Mouse (Mus musculus) midbrain, embryonic 10.5 days (tissue): Measurements from ENCODE around the gene Pcsk4. TPM values are rescaled to one million over a fixed set of nuclear protein-coding genes. Genes with fewer than 3 reads are reported as not detected.

Experiments
- DNase-seq: peaks from one replicate; pipeline ENCODE4 v3.0.0-alpha.2; 2017; ENCODE audit warnings: low spot score
- H3K27ac ChIP-seq: fragments of 300-500 bp; sonication (generic); replicated peaks from 2 replicates; pipeline ENCODE4 v1.5.1; 2016; ENCODE audit warnings: mild to moderate bottlenecking
- H3K27me3 ChIP-seq: fragments of 300-500 bp; sonication (generic); 2 replicates; pipeline ENCODE4 v1.6.1; 2016; ENCODE audit warnings: low read depth, mild to moderate bottlenecking; ENCODE audit not compliant: poor library complexity, severe bottlenecking
- H3K36me3 ChIP-seq: fragments of 300-500 bp; sonication (generic); 2 replicates; pipeline ENCODE4 v1.6.1; 2016; ENCODE audit warnings: mild to moderate bottlenecking, moderate library complexity
- H3K4me1 ChIP-seq: fragments of 300-500 bp; sonication (generic); 2 replicates; pipeline ENCODE4 v1.6.1; 2016
- H3K4me3 ChIP-seq: fragments of 300-500 bp; sonication (generic); 2 replicates; pipeline ENCODE4 v1.5.1; 2016; ENCODE audit warnings: mild to moderate bottlenecking, moderate library complexity
- H3K9me3 ChIP-seq: fragments of 300-500 bp; sonication (generic); replicated peaks from 2 replicates; pipeline ENCODE4 v1.6.1; 2016; ENCODE audit warnings: mild to moderate bottlenecking
- WGBS: fragments of 180-500 bp; shearing (Covaris S2); methylation state at CpG from one replicate; pipeline ENCODE4 v1.1.7; 2016; 5-methylcytosine and 5-hydroxymethylcytosine counted together
- polyA plus RNA-seq: library from polyadenylated mRNA; unstranded; fragments of >200 nt; fragmentation: Nextera tagmentation; extraction: Ambion mirVana; gene quantifications from 2 replicates; pipeline ENCODE4 v1.2.1, GENCODE M21; 2016

The Pcsk4 gene
- polyA plus RNA-seq, 1 experiment from 2014 or later: 4.2 TPM

DNA sequence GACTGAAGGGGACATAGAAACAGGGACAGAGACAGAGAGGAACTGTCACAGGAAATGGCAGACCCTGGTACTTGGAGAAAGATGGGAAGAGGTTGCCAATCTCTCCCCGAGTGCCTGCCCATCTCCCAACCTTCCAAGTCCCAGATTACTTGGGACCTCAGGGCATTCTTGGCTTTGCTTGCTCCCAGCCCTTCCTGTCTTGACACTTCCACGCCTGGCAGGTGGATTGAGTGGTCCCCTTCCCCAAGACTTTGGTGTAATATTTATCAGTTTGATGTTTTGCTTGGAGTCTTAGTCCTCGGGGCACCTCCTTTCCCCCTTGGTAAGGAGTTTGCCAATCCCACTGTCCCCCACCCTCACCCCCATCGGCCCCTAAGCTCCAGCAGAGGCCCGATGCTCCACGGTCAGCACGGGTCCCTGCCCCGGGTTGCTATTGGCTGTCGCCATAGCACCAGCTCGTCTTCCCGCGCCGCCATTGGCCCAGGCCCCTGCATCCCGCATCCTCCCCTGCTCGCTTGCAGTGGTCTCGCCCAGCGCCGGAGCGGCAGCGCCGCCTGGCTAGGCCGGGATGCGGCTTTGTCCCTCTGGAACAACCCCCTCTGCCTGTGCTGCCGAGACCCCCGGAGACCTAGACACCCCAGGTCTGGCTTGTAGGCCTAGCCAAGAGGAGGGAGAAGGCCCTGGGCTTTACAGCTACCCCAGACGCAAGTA, 30.6 kb downstream of the Pcsk4 start:
- peak overlapping the region; percentile 71 for H3K4me3 ChIP-seq
- peak; percentile 95 for DNase-seq
- peaks cover 32% of the 10 kb centered on the region for H3K36me3 ChIP-seq
- H3K9me3 ChIP-seq: no peaks in the 10 kb centered on the region
- peak overlapping the region; percentile 97 for H3K27ac ChIP-seq
- H3K4me1 ChIP-seq: peaks cover 93% of the 10 kb centered on the region
- peaks cover 57% of the 10 kb centered on the region for H3K27me3 ChIP-seq
- WGBS: 4% methylated on average over 26 of the region's 26 CpGs

DNA sequence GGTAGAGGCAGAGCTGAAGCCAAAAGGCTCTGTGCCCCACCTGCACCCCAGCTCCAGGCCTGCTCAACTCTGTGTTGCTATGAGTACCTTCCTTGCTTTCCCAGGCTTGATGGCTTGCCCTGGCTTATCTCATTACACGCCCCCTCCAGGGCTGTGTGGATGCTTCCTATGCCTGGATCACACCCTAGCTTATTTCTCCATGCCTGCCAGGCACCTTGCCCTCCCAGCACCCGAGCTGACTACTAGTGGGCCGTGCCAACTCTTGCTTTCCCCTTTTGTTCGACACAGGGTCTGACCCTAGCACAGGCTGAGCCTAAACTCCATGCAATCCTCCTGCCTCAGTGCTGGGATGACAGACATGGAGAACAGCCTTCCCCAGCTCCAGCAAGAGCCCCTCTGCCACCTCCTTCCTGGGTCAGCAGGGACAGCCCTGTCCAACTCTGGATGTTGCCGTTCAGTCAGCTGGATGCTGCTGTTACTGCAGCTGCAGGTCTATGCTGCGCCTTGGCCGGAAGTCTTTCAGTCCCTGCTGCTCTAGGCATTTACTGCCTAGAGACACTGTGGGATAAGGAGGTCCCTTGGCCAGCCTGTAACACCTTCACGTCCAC, 31.7 kb downstream of the Pcsk4 start:
- 79% methylated on average over 8 of the region's 8 CpGs for WGBS
- H3K27ac ChIP-seq: peak overlapping the region; percentile 97
- peaks cover 33% of the 10 kb centered on the region for H3K36me3 ChIP-seq
- peaks cover 52% of the 10 kb centered on the region for H3K27me3 ChIP-seq
- H3K4me1 ChIP-seq: peaks cover 96% of the 10 kb centered on the region
- no peaks in the 10 kb centered on the region for H3K9me3 ChIP-seq
- no peak for DNase-seq
- H3K4me3 ChIP-seq: no peak overlapping the region; the same call in 1 of the 2 replicates

DNA sequence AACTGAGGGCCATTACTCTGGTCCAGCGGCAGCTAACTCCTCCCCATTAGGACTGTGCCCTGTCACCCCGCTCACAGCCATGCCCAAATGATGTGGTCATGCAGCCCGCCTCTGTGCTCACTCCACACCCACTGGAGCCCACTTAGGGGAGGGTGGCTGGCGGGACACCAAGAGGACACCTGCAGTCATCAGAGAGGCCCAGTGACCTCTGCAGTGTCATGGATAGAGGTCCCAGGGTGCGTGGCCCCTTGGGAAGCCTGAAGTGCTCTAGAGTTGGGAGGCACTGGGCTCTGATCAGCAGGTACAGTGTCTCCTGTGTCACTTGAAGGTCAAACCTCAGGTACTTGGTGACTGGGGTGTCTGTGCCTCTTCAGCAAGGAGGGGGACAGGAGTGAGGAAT, 32.5 kb downstream of the Pcsk4 start:
- Histone ChIP-seq H3K9me3 (no peaks in the 10 kb centered on the region), H3K36me3 (peaks cover 25% of the 10 kb centered on the region), H3K27ac (peak overlapping the region; percentile 97), H3K4me1 (peaks cover 93% of the 10 kb centered on the region), H3K4me3 (peak overlapping the region; percentile 95), H3K27me3 (peaks cover 52% of the 10 kb centered on the region)
- 75% methylated on average over 5 of the region's 5 CpGs for WGBS
- no peak for DNase-seq

- under 1% methylated on average over 26 of the region's 26 CpGs for WGBS
- Histone ChIP-seq H3K27me3 (peaks cover 42% of the 10 kb centered on the region), H3K27ac (peak within 1 kb of the TSS; percentile 97), H3K36me3 (peaks cover 23% of the 10 kb centered on the region), H3K4me1 (peaks cover 85% of the 10 kb centered on the region), H3K9me3 (no peaks in the 10 kb centered on the region), H3K4me3 (peak within 1 kb of the TSS; percentile 95)
- DNase-seq: peak; percentile 89
These were observed 33.5 kb downstream of the Pcsk4 start, which contains the start of gene Apc2 for GRCm38 (mm10) chr10:80295618-80296425. TSS of gene Apc2 (plus strand) at chr10:80295977.

- no peak overlapping the region for H3K27ac ChIP-seq
- no peaks in the 10 kb centered on the region for H3K9me3 ChIP-seq
- DNase-seq: no peak
- peaks cover 23% of the 10 kb centered on the region for H3K36me3 ChIP-seq
- peaks cover 33% of the 10 kb centered on the region for H3K27me3 ChIP-seq
- H3K4me3 ChIP-seq: peak overlapping the region; percentile 95
- WGBS: 54% methylated on average over 7 of the region's 7 CpGs
- peaks cover 75% of the 10 kb centered on the region for H3K4me1 ChIP-seq
These were observed 34.5 kb downstream of the Pcsk4 start for GRCm38 (mm10) chr10:80294788-80295303.

GRCm38 (mm10) chr10:80294311-80294710, 35.0 kb downstream of the Pcsk4 start:
- peak overlapping the region; percentile 95 for H3K4me3 ChIP-seq
- H3K4me1 ChIP-seq: peaks cover 69% of the 10 kb centered on the region
- no peak for DNase-seq
- H3K27ac ChIP-seq: no peak overlapping the region
- 81% methylated on average over 4 of the region's 4 CpGs for WGBS
- peaks cover 24% of the 10 kb centered on the region for H3K36me3 ChIP-seq
- no peaks in the 10 kb centered on the region for H3K9me3 ChIP-seq
- peaks cover 27% of the 10 kb centered on the region for H3K27me3 ChIP-seq

DNA sequence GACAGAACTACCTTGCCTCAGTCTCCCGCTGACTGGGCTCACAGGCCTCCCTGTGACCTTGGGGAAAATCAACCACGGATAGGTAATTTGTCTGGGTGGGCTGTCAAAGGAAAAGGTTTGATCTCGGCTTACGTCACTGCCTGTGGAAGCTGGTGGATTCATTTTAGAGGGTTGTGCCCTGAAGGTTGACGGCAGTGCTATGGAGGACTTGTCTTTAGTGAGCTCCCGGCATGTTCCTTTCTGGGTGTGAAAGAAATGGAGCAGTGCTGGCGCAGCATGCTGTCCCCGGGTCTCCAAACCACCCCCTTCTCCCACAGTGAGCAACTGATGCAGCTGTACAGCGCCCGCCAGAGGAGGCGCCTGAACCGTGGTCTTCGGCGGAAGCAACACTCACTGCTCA, 36.0 kb downstream of the Pcsk4 start:
- DNase-seq: no peak
- H3K9me3 ChIP-seq: no peaks in the 10 kb centered on the region
- peak overlapping the region; percentile 99 for H3K27ac ChIP-seq
- H3K4me3 ChIP-seq: peak overlapping the region; percentile 95
- WGBS: 34% methylated on average over 14 of the region's 14 CpGs
- H3K4me1 ChIP-seq: peaks cover 60% of the 10 kb centered on the region
- peaks cover 34% of the 10 kb centered on the region for H3K36me3 ChIP-seq
- peaks cover 17% of the 10 kb centered on the region for H3K27me3 ChIP-seq

GRCm38 (mm10) chr10:80292251-80293146, 36.8 kb downstream of the Pcsk4 start, which contains the start of gene Rps15:
TSS of gene Rps15 (plus strand) at chr10:80292453.
- under 1% methylated on average over 72 of the region's 72 CpGs for WGBS
- H3K36me3 ChIP-seq: peaks cover 42% of the 10 kb centered on the region
- no peaks in the 10 kb centered on the region for H3K9me3 ChIP-seq
- peak; percentile 98 for DNase-seq
- H3K4me3 ChIP-seq: peak within 1 kb of the TSS; percentile 95
- H3K27ac ChIP-seq: peak within 1 kb of the TSS; percentile 99
- peaks cover 9% of the 10 kb centered on the region for H3K27me3 ChIP-seq
- H3K4me1 ChIP-seq: peaks cover 52% of the 10 kb centered on the region

GRCm38 (mm10) chr10:80288657-80289056, 40.6 kb downstream of the Pcsk4 start:
- WGBS: 72% methylated on average over 8 of the region's 8 CpGs
- DNase-seq: no peak
- no peaks in the 10 kb centered on the region for H3K27me3 ChIP-seq
- H3K9me3 ChIP-seq: no peaks in the 10 kb centered on the region
- no peak overlapping the region for H3K27ac ChIP-seq
- no peak overlapping the region for H3K4me3 ChIP-seq
- peaks cover 18% of the 10 kb centered on the region for H3K4me1 ChIP-seq
- peaks cover 65% of the 10 kb centered on the region for H3K36me3 ChIP-seq

- Histone ChIP-seq H3K4me1 (peaks cover 13% of the 10 kb centered on the region), H3K4me3 (no peak overlapping the region), H3K9me3 (no peaks in the 10 kb centered on the region), H3K27ac (no peak overlapping the region), H3K36me3 (peaks cover 65% of the 10 kb centered on the region), H3K27me3 (no peaks in the 10 kb centered on the region)
- DNase-seq: no peak
- 94% methylated on average over 12 of the region's 12 CpGs for WGBS
These were observed 41.2 kb downstream of the Pcsk4 start for GRCm38 (mm10) chr10:80288097-80288496.

GRCm38 (mm10) chr10:80285222-80286070, 43.9 kb downstream of the Pcsk4 start:
- H3K27ac ChIP-seq: no peak overlapping the region
- no peaks in the 10 kb centered on the region for H3K9me3 ChIP-seq
- no peak overlapping the region for H3K4me3 ChIP-seq
- no peaks in the 10 kb centered on the region for H3K27me3 ChIP-seq
- no peak for DNase-seq
- peaks cover 90% of the 10 kb centered on the region for H3K36me3 ChIP-seq
- peaks cover 10% of the 10 kb centered on the region for H3K4me1 ChIP-seq
- 83% methylated on average over 15 of the region's 15 CpGs for WGBS
